Mouse (Mus musculus) bone marrow macrophage, adult 2 months (primary cell): Measurements from ENCODE around the gene Gins1. TPM values are rescaled to one million over a fixed set of nuclear protein-coding genes. Genes with fewer than 3 reads are reported as not detected.
"Not testable (repeated sequence)": the region's sequence is repeated elsewhere in the genome, so short reads cannot be mapped to it uniquely, and the experiment has no call there.

Source experiments
- H3K27ac ChIP-seq: 2 replicates; pipeline ENCODE4 v1.5.1; 2012; ENCODE audit warnings: low read depth, low read length; ENCODE audit not compliant: insufficient read depth
- H3K4me1 ChIP-seq: 2 replicates; pipeline ENCODE4 v1.6.1; 2012; ENCODE audit warnings: low read length; ENCODE audit not compliant: control insufficient read depth, insufficient read depth
- H3K4me3 ChIP-seq: 2 replicates; pipeline ENCODE4 v1.5.1; 2012; ENCODE audit warnings: mild to moderate bottlenecking, low read length, moderate library complexity; ENCODE audit not compliant: insufficient read depth
- CTCF ChIP-seq: IDR thresholded peaks from 2 replicates; pipeline ENCODE4 v1.5.1; 2012; ENCODE audit warnings: low read depth, mild to moderate bottlenecking, low read length, moderate library complexity
- POLR2A ChIP-seq: IDR thresholded peaks from 2 replicates; pipeline ENCODE4 v1.6.1; 2012; ENCODE audit warnings: mild to moderate bottlenecking, low read depth, low read length, borderline replicate concordance
- polyA plus RNA-seq: library from polyadenylated mRNA; stranded (reverse); fragments of >200 nt; gene quantifications from 2 replicates; pipeline ENCODE4 v1.2.4, GENCODE M21; 2012; ENCODE audit not compliant: missing spikeins, insufficient read depth, insufficient read length

The Gins1 gene
- polyA plus RNA-seq, 1 experiment, result 13.4 TPM

- Histone ChIP-seq H3K4me1 (peaks cover 12% of the 10 kb centered on the region), H3K4me3 (no peak overlapping the region), H3K27ac (no peak overlapping the region)
- TF ChIP-seq CTCF (no peak), POLR2A (no peak)
Measured at GRCm38 (mm10) chr2:150927038-150927720, 22.0 kb downstream of the Gins1 start.

- Histone ChIP-seq H3K4me3 (no peak overlapping the region), H3K4me1 (no peaks in the 10 kb centered on the region; the same call in 1 of the 2 replicates), H3K27ac (no peak overlapping the region)
- TF ChIP-seq CTCF (no peak), POLR2A (no peak)
Measured at GRCm38 (mm10) chr2:150929156-150929555, 24.0 kb downstream of the Gins1 start.

GRCm38 (mm10) chr2:150930806-150931205, 25.6 kb downstream of the Gins1 start:
- no peaks in the 10 kb centered on the region for H3K4me1 ChIP-seq
- TF ChIP-seq CTCF (no peak), POLR2A (no peak)
- H3K27ac ChIP-seq, result no peak overlapping the region

GRCm38 (mm10) chr2:150933482-150933881, 28.3 kb downstream of the Gins1 start:
- no peak for TF ChIP-seq POLR2A
- TF ChIP-seq CTCF, result no peak
- Histone ChIP-seq H3K4me1 (no peaks in the 10 kb centered on the region), H3K27ac (no peak overlapping the region), H3K4me3 (no peak overlapping the region)

More at GRCm38 (mm10) chr2:150930806-150931205, 25.6 kb downstream of the Gins1 start:
- H3K4me3 ChIP-seq, result no peak overlapping the region

- no peak overlapping the region for H3K4me3 ChIP-seq
Measured at GRCm38 (mm10) chr2:150934659-150935058, 29.5 kb downstream of the Gins1 start.

GRCm38 (mm10) chr2:150944017-150944416, 38.8 kb downstream of the Gins1 start:
- H3K27ac ChIP-seq, result no peak overlapping the region
- TF ChIP-seq CTCF, result no peak
- no peak for TF ChIP-seq POLR2A
- no peak overlapping the region for H3K4me3 ChIP-seq
- H3K4me1 ChIP-seq, result no peaks in the 10 kb centered on the region

More at GRCm38 (mm10) chr2:150934659-150935058, 29.5 kb downstream of the Gins1 start:
- Histone ChIP-seq H3K27ac (no peak overlapping the region), H3K4me1 (no peaks in the 10 kb centered on the region)
- TF ChIP-seq POLR2A (no peak), CTCF (no peak)

- H3K4me1 ChIP-seq, H3K27ac ChIP-seq, H3K4me3 ChIP-seq: not testable (repeated sequence)
Measured at GRCm38 (mm10) chr2:150947341-150947740, 42.1 kb downstream of the Gins1 start.

- H3K4me3 ChIP-seq, H3K27ac ChIP-seq, H3K4me1 ChIP-seq: not testable (repeated sequence)
Measured at GRCm38 (mm10) chr2:150947880-150948611, 42.8 kb downstream of the Gins1 start.

GRCm38 (mm10) chr2:150948786-150949185, 43.6 kb downstream of the Gins1 start:
- Histone ChIP-seq H3K4me3 (no peak overlapping the region), H3K4me1 (no peaks in the 10 kb centered on the region), H3K27ac (no peak overlapping the region)
- TF ChIP-seq CTCF, result no peak
- TF ChIP-seq POLR2A, result no peak

GRCm38 (mm10) chr2:150949652-150950051, 44.5 kb downstream of the Gins1 start:
- Histone ChIP-seq H3K4me1 (no peaks in the 10 kb centered on the region), H3K27ac (no peak overlapping the region)
- no peak for TF ChIP-seq POLR2A
- TF ChIP-seq CTCF, result no peak

More at GRCm38 (mm10) chr2:150949652-150950051, 44.5 kb downstream of the Gins1 start:
- H3K4me3 ChIP-seq, result no peak overlapping the region
